Mouse (Mus musculus) leukemia stem cell, adult 10-12 weeks (primary cell): ENCODE measurements around the gene Rnf135. TPM values are rescaled to one million over a fixed set of nuclear protein-coding genes. Genes with fewer than 3 reads are reported as not detected.

ENCODE experiments used
- polyA plus RNA-seq: library from polyadenylated mRNA; stranded (reverse); fragments of >175 nt; gene quantifications from 2 replicates; pipeline ENCODE4 v1.2.3, GENCODE M21; 2012; ENCODE audit warnings: low replicate concordance

The Rnf135 gene
- polyA plus RNA-seq, result 7.4 and 8.0 TPM in 2 replicates

DNA sequence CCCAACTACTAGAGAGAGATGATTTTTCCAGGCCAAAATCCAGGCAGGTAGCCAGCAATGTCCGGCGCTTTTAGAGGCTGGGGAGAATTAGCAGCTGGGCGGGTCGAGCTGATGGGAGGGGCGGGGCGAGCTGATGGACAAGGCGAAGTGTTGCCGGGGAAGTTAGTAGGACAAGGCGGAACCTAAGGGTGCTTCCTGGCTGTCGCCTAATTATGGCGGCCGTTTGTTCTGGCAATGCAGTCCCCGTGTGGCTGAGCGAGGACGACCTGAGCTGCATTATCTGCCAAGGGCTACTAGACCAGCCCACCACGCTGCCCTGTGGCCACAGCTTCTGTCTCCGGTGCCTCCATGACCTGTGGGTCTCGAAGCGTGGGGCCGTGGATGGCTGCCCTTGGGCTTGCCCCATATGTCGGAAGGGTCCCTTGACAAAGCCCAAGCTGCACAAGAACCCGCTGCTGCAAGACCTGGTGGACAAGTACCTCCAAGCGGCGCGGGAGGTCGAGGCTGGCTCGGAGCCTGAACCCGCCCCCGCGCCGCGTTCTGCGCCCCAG, at the start of gene Rnf135:
Rnf135 (plus strand) TSS at position 147 of the 551 bp plus-strand sequence.

DNA sequence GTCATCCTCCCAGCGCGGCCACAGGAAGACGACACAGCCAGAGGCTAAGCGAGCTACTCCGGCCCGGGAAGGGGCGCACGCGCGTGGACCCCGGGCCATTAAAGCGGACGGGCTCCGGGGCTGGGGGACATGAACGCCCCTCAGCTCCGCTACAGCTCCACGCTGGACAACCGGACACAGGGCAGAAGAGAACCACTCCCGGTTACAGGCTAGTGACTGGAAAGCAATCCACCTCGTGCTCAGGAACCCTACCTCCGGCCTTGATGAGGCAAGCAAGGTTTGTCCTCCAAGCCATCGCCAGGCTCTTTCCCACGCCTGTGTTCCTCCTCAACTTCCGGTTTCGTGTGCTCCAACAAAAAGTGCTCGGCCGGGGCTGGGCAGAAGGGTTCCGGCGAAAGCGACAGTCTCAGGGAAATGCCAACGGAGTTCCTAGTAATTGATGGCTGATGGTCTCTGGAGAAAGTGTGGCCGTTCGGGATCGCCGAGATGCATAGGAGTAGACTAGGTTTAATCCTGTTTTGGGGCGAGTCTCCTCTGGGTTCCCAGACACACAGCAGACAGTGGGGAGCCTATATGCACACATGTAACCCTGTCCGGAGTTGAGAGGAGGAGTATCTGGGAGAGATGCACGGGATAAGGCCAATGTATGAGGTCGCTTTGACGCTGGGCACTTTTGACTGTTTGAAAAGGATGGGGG, 41.7 kb upstream of the Rnf135 start, which contains the start of gene Tefm:
Tefm (minus strand) TSS at position 351 of the 697 bp plus-strand sequence.

DNA sequence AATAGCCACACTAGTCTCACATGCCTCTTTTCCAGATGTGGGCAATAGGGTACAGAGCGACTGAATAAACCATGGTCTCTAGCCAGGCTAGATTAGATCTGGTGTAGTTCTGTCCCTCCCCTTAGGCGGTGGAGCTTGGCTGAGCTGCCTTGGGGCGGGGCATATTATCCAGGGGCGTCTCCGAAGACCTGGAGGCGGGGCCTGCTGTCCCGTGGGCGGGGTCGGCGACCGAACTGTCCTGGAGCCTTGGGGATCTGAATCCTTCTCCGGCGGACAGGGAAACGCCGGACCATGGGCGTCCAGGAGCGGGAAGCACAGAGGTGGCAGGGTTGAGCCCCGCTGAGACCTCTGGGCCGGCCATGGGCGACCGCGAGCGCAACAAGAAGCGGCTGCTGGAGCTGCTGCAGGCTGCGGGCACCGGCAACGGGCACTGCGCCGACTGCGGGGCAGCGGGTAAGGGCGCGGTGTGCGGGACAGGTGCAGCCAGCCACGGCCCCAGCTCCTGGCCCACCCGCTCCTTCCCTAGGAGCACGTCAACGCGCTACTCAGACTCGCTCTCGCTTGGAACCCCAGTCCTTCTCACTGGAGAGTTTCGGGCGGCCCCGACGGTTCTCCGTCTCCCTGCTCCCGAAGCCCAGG, 29.7 kb upstream of the Rnf135 start, which contains the start of gene Adap2:
Adap2 (plus strand) TSS at position 249 of the 639 bp plus-strand sequence.

DNA sequence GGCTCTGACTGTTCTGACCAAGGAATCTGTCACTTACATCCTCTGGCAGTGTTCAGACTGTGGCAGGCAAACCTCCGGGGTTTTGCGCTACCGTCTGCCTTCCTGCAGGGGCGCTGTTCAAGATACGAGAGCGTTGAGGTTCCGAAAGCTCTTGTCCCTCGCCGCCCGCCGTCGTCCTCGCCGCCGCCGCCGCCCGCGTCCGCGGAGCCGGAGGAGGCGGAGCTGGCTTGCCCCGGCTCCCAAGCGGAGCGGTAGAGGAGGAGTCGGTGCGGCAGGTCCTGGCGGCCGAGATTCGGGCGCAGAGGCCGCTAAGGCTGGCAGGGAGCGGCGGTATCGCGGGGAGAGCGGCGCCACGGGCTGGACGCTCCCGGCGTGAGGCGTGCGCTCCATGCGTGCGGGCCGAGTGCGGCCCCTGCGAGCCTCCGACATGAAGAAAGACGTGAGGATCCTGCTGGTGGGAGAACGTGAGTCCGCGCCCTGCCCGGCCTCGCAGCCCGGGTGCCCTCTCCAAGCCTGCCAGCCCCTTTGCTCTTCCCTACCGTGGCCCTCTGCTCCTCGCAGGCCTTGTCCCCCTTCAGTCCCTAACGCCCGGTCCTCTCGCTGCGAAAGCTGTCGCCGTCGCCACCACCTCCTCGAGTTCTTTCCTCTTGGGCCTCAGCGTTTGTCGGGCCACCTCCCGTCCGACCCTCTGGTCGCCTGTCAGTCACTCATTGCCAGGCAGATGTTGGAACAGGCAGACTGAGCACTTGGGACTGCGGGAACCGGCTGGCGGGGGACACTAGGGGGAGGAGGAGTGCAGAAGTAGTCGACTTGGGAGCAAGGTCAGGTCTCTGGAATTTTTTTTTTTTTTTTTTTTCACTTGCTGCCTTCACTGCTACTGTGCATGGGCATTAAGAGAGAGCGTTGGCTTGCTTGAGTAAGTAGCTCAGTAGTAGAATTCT, 25.5 kb downstream of the Rnf135 start, which contains the start of gene Rhot1:
Rhot1 (plus strand) TSS at position 160 of the 941 bp plus-strand sequence.

Other genes starting within 250 kb of the Rnf135 start
- gene Utp6, start 221.5 kb upstream of the Rnf135 start, polyA plus RNA-seq, result 0.51 and 2.9 TPM in 2 replicates
- 19.1 and 29.3 TPM in 2 replicates for gene Suz12, start 190.7 kb upstream of the Rnf135 start, polyA plus RNA-seq
- gene Crlf3, start 102.9 kb upstream of the Rnf135 start, polyA plus RNA-seq, result 16.5 and 28.3 TPM in 2 replicates
- gene Atad5, start 94.5 kb upstream of the Rnf135 start, polyA plus RNA-seq, result 3.2 and 6.1 TPM in 2 replicates
- gene Tefm, start 41.7 kb upstream of the Rnf135 start, polyA plus RNA-seq, result 0.36 and 1.2 TPM in 2 replicates
- gene Adap2, start 29.7 kb upstream of the Rnf135 start, polyA plus RNA-seq, result 2.0 and 10.2 TPM in 2 replicates
- gene Rhot1, start 25.2 kb downstream of the Rnf135 start, polyA plus RNA-seq, result 3.9 and 7.3 TPM in 2 replicates
- 0.09 and 0.16 TPM in 2 replicates for gene Rhbdl3, start 117.1 kb downstream of the Rnf135 start, polyA plus RNA-seq
- 4.3 and 8.4 TPM in 2 replicates for gene 5730455P16Rik, start 194.2 kb downstream of the Rnf135 start, polyA plus RNA-seq
- 12.9 and 116 TPM in 2 replicates for gene Zfp207, start 199.4 kb downstream of the Rnf135 start, polyA plus RNA-seq
- 29.6 and 71.5 TPM in 2 replicates for gene Psmd11, start 244.8 kb downstream of the Rnf135 start, polyA plus RNA-seq